Mouse (Mus musculus) embryonic facial prominence, embryonic 15.5 days (tissue): ENCODE data around the gene Gm8159. TPM values are rescaled to one million over a fixed set of nuclear protein-coding genes. Genes with fewer than 3 reads are reported as not detected.
A peak's percentile ranks its signal among the peaks of the same experiment; 100 is the strongest.
"Not testable (repeated sequence)": the region's sequence is repeated elsewhere in the genome, so short reads cannot be mapped to it uniquely, and the experiment has no call there.

Experiments
- ATAC-seq: fragments of 200-750 bp; cut with Nextera tagmentation; 2 replicates; pipeline ENCODE4 v1.8.0; 2017; ENCODE audit warnings: low read depth, moderate TSS enrichment; ENCODE audit not compliant: insufficient number of reproducible peaks, low FRiP score, low TSS enrichment
- H3K27ac ChIP-seq: fragments of 300-500 bp; sonication (generic); replicated peaks from 2 replicates; pipeline ENCODE4 v1.5.1; 2015; ENCODE audit warnings: mild to moderate bottlenecking, inconsistent platforms
- H3K27me3 ChIP-seq: fragments of 300-500 bp; sonication (generic); 2 replicates; pipeline ENCODE4 v1.6.1; 2015; ENCODE audit warnings: inconsistent platforms
- H3K36me3 ChIP-seq: fragments of 300-500 bp; sonication (generic); 2 replicates; pipeline ENCODE4 v1.6.1; 2015; ENCODE audit warnings: mild to moderate bottlenecking, inconsistent platforms
- H3K4me1 ChIP-seq: fragments of 300-500 bp; sonication (generic); 2 replicates; pipeline ENCODE4 v1.6.1; 2015; ENCODE audit warnings: inconsistent platforms
- H3K4me2 ChIP-seq: fragments of 300-500 bp; sonication (generic); replicated peaks from 2 replicates; pipeline ENCODE4 v1.6.1; 2015; ENCODE audit warnings: mild to moderate bottlenecking, inconsistent platforms
- H3K4me3 ChIP-seq: fragments of 300-500 bp; sonication (generic); replicated peaks from 2 replicates; pipeline ENCODE4 v1.5.1; 2015; ENCODE audit warnings: mild to moderate bottlenecking, inconsistent platforms
- H3K9ac ChIP-seq: fragments of 300-500 bp; sonication (generic); 2 replicates; pipeline ENCODE4 v1.6.1; 2015; ENCODE audit warnings: inconsistent platforms
- H3K9me3 ChIP-seq: fragments of 300-500 bp; sonication (generic); replicated peaks from 2 replicates; pipeline ENCODE4 v1.6.1; 2016; ENCODE audit warnings: inconsistent platforms
- WGBS: fragments of 180-500 bp; shearing (Covaris S2); methylation state at CpG from one replicate; pipeline ENCODE4 v1.1.7; 2015; 5-methylcytosine and 5-hydroxymethylcytosine counted together
- polyA plus RNA-seq: library from polyadenylated mRNA; unstranded; fragments of >200 nt; fragmentation: Nextera tagmentation; extraction: Ambion mirVana; gene quantifications from 2 replicates; pipeline ENCODE4 v1.2.1, GENCODE M21; 2015

Gm8159 gene
- polyA plus RNA-seq, result not detected in 2 replicates

DNA sequence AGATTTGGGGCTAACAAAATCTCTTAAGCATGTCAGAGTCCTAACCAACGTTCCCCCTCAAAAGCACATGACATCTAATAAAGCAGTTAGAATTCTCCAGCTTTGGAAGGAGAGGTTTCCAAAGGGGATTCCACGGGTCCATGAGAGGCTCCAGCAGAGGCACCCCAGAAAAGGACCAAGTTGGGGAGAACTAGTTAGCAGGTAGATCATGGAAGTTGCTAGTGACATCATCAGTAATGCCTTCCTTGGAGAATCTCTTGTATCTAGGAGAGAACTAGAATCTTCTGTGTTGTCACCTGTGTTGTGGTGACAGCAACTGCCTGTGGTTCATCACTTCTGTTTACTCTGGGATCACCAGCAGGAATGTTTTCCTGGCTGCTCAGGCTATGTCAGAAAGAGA lies at the start of gene Gm8159:
Gm8159 (plus strand) TSS at position 301 of the 400 bp plus-strand sequence.
- not testable (repeated sequence) for H3K27ac ChIP-seq, H3K4me2 ChIP-seq, H3K9me3 ChIP-seq, H3K4me3 ChIP-seq, H3K27me3 ChIP-seq, ATAC-seq, H3K4me1 ChIP-seq, H3K36me3 ChIP-seq, H3K9ac ChIP-seq
- WGBS, result no CpG with 5 or more reads among the region's 2 CpGs

GRCm38 (mm10) chr14:4649309-4649708 lies 17.2 kb downstream of the Gm8159 start:
- peak overlapping the region; percentile 46 for H3K4me2 ChIP-seq
- whole genome bisulfite sequencing, result 5% methylated on average over 18 of the region's 18 CpGs
- H3K9me3 ChIP-seq, H3K27me3 ChIP-seq, ATAC-seq, H3K9ac ChIP-seq, H3K27ac ChIP-seq, H3K36me3 ChIP-seq, H3K4me1 ChIP-seq: not testable (repeated sequence)
- H3K4me3 ChIP-seq, result peak overlapping the region; percentile 21; the same call in 1 of the 2 replicates

DNA sequence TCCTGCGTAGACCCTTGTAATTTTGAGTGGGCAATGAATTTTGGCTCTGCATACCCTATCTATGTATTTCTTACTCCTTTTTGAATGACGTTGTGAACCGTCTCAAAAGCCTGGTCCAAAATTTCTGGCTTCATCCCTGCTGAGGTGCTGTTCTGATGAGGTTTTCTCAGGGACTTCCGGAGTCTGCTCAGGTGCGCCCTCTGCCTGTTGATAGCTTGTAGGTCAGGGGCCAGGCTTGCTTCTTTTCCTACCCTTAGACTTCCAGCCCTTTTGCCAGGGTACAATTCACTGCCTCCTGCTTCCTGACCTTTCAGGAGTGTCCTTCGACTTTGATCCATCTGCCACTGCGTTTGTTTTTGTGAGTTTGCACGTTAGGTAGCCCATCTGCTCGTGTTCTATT lies 18.2 kb downstream of the Gm8159 start:
- ATAC-seq, H3K4me2 ChIP-seq, H3K9ac ChIP-seq: not testable (repeated sequence)

DNA sequence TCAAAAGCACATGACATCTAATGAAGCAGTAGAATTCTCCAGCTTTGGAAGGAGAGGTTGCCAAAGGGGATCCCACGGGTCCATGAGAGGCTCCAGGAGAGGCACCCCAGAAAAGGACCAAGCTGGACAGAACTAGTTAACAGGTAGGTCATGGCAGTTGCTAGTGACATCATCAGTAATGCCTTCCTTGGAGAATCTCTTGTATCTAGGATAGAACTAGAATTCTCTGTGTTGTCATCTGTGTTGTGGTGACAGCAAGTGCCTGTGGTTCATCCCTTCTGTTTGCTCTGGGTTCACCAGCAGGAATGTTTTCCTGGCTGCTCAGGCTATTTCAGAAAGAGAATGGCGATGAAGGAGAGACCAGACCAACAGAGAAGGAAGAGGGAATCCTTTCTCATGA lies 31.7 kb downstream of the Gm8159 start, which contains the start of gene Gm3239:
Gm3239 (plus strand) TSS at position 301 of the 400 bp plus-strand sequence.
- not testable (repeated sequence) for H3K27ac ChIP-seq, H3K4me1 ChIP-seq, H3K9ac ChIP-seq, H3K4me2 ChIP-seq, H3K4me3 ChIP-seq, H3K36me3 ChIP-seq, H3K27me3 ChIP-seq, ATAC-seq, H3K9me3 ChIP-seq
- WGBS, result no CpG with 5 or more reads among the region's 2 CpGs

More for the DNA sequence above, 18.2 kb downstream of the Gm8159 start:
- H3K27me3 ChIP-seq, H3K27ac ChIP-seq, H3K4me1 ChIP-seq, H3K4me3 ChIP-seq, H3K9me3 ChIP-seq, H3K36me3 ChIP-seq: not testable (repeated sequence)
- WGBS, result 5% methylated on average over 5 of the region's 9 CpGs

Other genes with a start within 250 kb of the Gm8159 start
- gene Gm3159, start 234.8 kb upstream of the Gm8159 start, polyA plus RNA-seq, result not detected in 2 replicates
- gene Gm3164, start 216.9 kb upstream of the Gm8159 start, polyA plus RNA-seq, result 0.08 and 0.27 TPM in 2 replicates
- not detected in 2 replicates for gene Gm3173, start 201.4 kb upstream of the Gm8159 start, polyA plus RNA-seq
- gene Gm3182, start 150.6 kb upstream of the Gm8159 start, polyA plus RNA-seq, result not detected in 2 replicates
- gene Gm3047, start 76.9 kb upstream of the Gm8159 start, polyA plus RNA-seq, result not detected in 2 replicates
- not detected in 2 replicates for gene Gm3239, start 31.8 kb downstream of the Gm8159 start, polyA plus RNA-seq
- gene Gm7876, start 76.9 kb downstream of the Gm8159 start, polyA plus RNA-seq, result 0.25 TPM in 1 of 2 replicates, not detected in the other
- gene Gm3252, start 94.4 kb downstream of the Gm8159 start, polyA plus RNA-seq, result 0.19 TPM in 1 of 2 replicates, not detected in the other
- not detected in 2 replicates for gene Gm9602, start 144.0 kb downstream of the Gm8159 start, polyA plus RNA-seq
- not detected in 2 replicates for gene Gm3269, start 205.8 kb downstream of the Gm8159 start, polyA plus RNA-seq
- 0.33 and 0.45 TPM in 2 replicates for gene Gm3264, start 223.2 kb downstream of the Gm8159 start, polyA plus RNA-seq